Mouse (Mus musculus): Measurements from ENCODE around the gene Unc13d.
A peak's percentile ranks its signal among the peaks of the same experiment; 100 is the strongest.

DNA sequence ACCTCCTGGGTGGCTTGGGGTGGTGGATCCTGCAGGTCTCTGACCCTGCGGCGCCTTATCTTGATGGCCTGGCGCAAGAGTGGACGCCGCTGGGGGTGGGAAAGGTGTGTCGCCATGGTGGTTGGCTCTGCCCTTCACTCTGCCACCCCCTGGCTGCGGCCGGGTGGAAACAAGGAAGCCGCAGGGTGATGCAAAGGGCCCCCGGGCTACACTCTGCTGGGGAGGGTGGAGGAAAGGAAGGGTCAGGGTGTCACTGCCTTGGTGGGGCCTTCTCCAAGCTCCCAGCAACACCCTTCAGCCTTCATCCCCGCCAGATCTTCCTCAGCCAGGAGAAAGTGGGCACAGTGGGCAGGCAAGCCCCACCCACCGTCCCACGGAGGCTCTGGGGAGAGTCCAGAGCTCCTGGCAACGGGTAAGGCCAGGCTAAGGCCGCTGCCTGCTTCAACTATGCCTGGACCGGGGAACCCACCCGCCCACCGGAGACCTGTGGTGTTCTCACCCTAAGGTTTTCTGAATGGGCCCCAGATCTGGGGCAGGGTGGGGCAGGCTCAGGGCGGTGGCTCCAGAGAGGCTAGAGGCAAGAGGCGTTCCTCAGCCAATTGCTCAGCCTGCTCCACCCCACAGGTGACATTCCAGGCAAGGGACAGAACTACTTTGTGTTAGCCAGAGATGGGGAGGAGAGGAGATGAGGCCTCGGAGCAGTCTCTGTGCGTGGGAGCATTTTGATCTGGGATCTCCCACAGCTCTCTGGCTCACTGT lies at the start of gene Unc13d:
- TF ChIP-seq CTCF (IDR thresholded peaks at IDR 0.05; ENCODE audit: low read depth) (peak; percentile 81), EP300 (IDR thresholded peaks at IDR 0.05; ENCODE audit: low read depth) (no peak)

Data from liver, postnatal 0 days (tissue).